Mouse (Mus musculus) embryonic facial prominence, embryonic 13.5 days (tissue): Measurements from ENCODE around the gene Epha4. TPM values are rescaled to one million over a fixed set of nuclear protein-coding genes. Genes with fewer than 3 reads are reported as not detected.

Experiments used
- ATAC-seq: fragments of 200-750 bp; cut with Nextera tagmentation; 2 replicates; pipeline ENCODE4 v1.8.0; 2017; ENCODE audit warnings: low read depth; ENCODE audit not compliant: insufficient number of reproducible peaks, insufficient read depth, low FRiP score, low TSS enrichment
- H3K27ac ChIP-seq: fragments of 300-500 bp; sonication (generic); 2 replicates; pipeline ENCODE4 v1.5.1; 2015; ENCODE audit warnings: moderate library complexity, mild to moderate bottlenecking, inconsistent platforms
- H3K27me3 ChIP-seq: fragments of 300-500 bp; sonication (generic); 2 replicates; pipeline ENCODE4 v1.6.1; 2015; ENCODE audit warnings: mild to moderate bottlenecking, inconsistent platforms
- H3K36me3 ChIP-seq: fragments of 300-500 bp; sonication (generic); 2 replicates; pipeline ENCODE4 v1.6.1; 2015; ENCODE audit warnings: mild to moderate bottlenecking, inconsistent platforms
- H3K4me1 ChIP-seq: fragments of 300-500 bp; sonication (generic); 2 replicates; pipeline ENCODE4 v1.6.1; 2015; ENCODE audit warnings: inconsistent platforms
- H3K4me2 ChIP-seq: fragments of 300-500 bp; sonication (generic); 2 replicates; pipeline ENCODE4 v1.6.1; 2015; ENCODE audit warnings: moderate library complexity, mild to moderate bottlenecking, inconsistent platforms
- H3K4me3 ChIP-seq: fragments of 300-500 bp; sonication (generic); 2 replicates; pipeline ENCODE4 v1.5.1; 2015; ENCODE audit warnings: mild to moderate bottlenecking, inconsistent platforms
- H3K9ac ChIP-seq: fragments of 300-500 bp; sonication (generic); 2 replicates; pipeline ENCODE4 v1.6.1; 2015; ENCODE audit warnings: mild to moderate bottlenecking, inconsistent platforms
- H3K9me3 ChIP-seq: fragments of 300-500 bp; sonication (generic); 2 replicates; pipeline ENCODE4 v1.6.1; 2016; ENCODE audit warnings: inconsistent platforms
- WGBS: fragments of 180-500 bp; shearing (Covaris S2); methylation state at CpG from one replicate; pipeline ENCODE4 v1.1.7; 2015; ENCODE audit warnings: mixed read lengths; 5-methylcytosine and 5-hydroxymethylcytosine counted together
- microRNA-seq: library from miRNA; unstranded; fragments of <30 nt; microRNA quantifications from one replicate; pipeline ENCODE4, GENCODE M21; 2016
- polyA plus RNA-seq: library from polyadenylated mRNA; unstranded; fragments of >200 nt; fragmentation: Nextera tagmentation; extraction: Ambion mirVana; gene quantifications from 2 replicates; pipeline ENCODE4 v1.2.1, GENCODE M21; 2015

Epha4 gene
- polyA plus RNA-seq, 1 experiment from 2014 or later = 65.9 TPM

- 88% methylated on average over 4 of the region's 4 CpGs for WGBS
- H3K36me3 ChIP-seq = no peaks in the 10 kb centered on the region
- no peak overlapping the region for H3K27ac ChIP-seq
- H3K4me1 ChIP-seq = peaks cover 9% of the 10 kb centered on the region
- H3K4me2 ChIP-seq = no peak overlapping the region
- 0 out of 2 replicates have a peak, but pooled peaks cover 5% of the 10 kb centered on the region for H3K27me3 ChIP-seq
- H3K9ac ChIP-seq = no peak overlapping the region
- no peak overlapping the region for H3K4me3 ChIP-seq
- ATAC-seq = no peak
- no peaks in the 10 kb centered on the region for H3K9me3 ChIP-seq
Observed at GRCm38 (mm10) chr1:77318597-77319127, 196.2 kb downstream of the Epha4 start.

Small RNAs within 50 kb of the gene (microRNA-seq; reads per million reads assigned to microRNA genes)
- not detected for gene Mir6352
